Mouse (Mus musculus) cerebellum, postnatal 4 days (tissue): ENCODE data around the gene Mboat7.

Experiments used
- DNase-seq, 2 experiments: peaks; one replicate each; pipeline ENCODE4 v3.0.0; 2022; ENCODE audit warnings: low spot score in 2 of 2, mixed read lengths in 1 of 2

Gene Mboat7

DNA sequence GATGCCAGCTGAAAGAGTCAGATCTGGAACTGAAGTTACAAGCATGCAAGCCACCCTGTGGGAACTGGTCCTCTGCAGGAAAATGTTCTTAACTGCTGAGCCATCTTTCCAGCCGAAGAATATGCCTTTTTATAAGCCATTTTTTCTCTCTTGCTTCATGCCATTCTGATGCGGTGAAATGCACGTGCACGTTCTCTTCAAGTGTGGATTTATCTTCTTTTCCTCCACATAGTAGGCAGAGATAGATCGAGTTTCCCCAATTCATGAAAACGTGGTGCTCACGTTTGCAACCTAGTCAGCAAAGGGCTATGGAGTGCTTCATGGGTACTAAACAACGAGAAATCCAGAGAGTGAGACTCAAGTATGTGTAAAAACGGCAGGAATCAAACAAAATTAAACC is 49.5 kb downstream of the Mboat7 start:
- DNase-seq = no peak

GRCm38 (mm10) chr7:3643412-3643811 is 49.9 kb downstream of the Mboat7 start:
- DNase-seq = no peak

DNA sequence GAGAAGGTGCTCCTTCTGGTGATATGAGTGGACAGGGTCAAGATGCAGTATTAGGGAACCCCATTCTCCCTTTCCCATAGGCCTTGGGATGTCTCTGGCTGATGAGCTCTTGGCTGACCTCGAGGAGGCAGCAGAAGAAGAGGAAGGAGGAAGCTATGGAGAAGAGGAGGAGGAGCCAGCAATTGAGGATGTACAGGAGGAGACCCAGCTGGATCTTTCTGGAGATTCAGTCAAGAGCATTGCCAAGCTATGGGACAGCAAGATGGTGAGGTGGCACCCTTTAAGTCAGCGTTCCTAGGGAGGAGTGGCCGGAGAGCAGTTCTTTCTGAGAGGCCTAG is 62.9 kb downstream of the Mboat7 start:
- no peak for DNase-seq

DNA sequence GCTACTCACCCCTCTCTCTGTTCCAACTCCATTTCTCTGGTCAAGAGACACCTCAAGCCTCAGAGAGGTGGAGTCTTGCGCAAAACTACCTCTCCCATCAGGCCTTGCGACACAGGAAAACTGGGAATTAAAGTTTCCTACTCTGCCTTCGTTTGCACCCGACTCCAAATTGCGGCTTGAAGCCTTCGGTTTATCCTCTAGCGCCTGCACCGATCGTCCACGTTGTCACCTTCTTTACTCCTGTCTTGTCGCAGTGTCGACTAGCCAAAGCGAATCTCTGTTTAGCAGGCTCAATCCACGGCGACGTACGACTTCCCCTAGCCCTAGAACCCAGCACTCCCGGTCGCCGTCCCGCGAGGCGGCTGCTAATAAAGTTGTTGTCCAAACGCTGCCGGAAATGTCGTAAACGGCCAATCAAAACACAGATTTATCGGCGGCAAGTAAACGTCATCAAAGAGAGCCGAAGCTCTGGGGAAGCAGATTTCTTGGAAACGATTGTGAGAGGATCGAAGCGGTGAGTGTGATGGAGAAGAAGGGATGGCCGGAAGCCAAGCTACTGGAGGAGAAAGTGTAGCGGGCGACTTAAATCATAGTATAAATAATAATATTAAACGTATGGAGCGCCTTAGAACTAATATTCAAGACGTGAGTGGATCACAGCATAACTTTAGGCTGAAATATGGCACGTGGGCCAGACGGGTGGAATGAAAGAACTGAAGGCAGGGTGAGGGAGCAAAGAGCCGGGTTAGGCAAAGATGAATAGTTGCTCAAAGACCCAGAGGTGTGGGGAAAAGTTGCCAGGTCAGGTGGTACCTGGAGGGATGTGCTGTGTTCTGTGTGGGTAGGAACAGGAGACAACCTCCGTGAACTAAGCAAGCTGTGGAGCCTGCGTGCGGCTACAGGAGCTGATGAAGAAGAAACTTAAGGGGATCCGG is 63.5 kb downstream of the Mboat7 start, which contains the start of the genes Tfpt and Prpf31:
Tfpt (minus strand) TSS at position 387 of the 935 bp plus-strand sequence.
Prpf31 (plus strand) TSS at position 443 of the 935 bp plus-strand sequence.
- DNase-seq = peak; percentile 78 to 86

GRCm38 (mm10) chr7:3629030-3629429 is 64.3 kb downstream of the Mboat7 start:
- DNase-seq = no peak
